Mouse (Mus musculus): ENCODE measurements around the gene Dhx37.
A peak's percentile ranks its signal among the peaks of the same experiment; 100 is the strongest.
"Not testable (repeated sequence)": the region's sequence is repeated elsewhere in the genome, so short reads cannot be mapped to it uniquely, and the experiment has no call there.

The Dhx37 gene

DNA sequence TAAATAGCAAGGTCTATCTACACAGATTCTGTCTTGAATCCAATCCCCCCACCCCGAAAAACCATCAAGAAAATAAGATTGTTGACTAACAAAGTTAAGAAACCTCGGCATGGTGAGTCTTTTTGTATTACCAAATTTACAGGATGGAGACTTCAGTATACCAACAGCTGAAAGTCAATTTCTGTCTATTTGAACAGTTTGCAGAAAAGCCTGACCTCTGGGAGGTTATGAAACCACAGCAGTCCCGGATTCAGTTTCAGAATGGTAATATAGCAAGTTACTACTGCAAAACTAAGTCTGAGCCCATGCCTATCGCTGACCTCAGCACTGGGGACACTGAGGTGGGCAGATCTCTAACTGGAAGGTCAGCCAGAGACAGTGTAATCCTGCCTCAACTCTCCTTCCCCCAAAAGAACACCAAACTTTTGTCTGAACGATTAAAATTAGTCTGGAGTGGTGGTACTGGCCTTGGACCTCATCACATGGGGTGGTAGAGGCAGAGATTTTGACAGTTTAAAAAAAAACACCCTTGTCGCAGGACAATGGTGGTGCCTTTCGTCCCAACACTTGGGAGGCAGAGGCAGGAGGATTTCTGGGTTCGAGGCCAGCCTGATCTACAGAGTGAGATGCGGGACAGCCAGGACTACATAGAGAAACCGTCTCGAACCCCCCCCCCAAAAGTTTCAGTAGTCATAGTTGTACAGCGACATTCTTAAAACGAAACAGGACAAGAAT, 45.4 kb downstream of the Dhx37 start:
- no peak for DNase-seq

DNA sequence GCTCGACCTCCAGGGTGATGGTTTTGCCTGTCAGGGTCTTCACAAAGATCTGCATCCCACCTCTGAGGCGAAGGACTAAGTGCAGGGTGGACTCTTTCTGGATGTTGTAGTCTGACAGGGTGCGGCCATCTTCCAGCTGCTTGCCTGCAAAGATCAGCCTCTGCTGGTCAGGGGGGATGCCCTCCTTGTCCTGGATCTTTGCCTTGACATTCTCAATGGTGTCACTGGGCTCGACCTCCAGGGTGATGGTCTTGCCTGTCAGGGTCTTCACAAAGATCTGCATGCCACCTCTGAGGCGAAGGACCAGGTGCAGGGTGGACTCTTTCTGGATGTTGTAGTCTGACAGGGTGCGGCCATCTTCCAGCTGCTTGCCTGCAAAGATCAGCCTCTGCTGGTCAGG, 46.6 kb downstream of the Dhx37 start:
- not testable (repeated sequence) for DNase-seq

DNA sequence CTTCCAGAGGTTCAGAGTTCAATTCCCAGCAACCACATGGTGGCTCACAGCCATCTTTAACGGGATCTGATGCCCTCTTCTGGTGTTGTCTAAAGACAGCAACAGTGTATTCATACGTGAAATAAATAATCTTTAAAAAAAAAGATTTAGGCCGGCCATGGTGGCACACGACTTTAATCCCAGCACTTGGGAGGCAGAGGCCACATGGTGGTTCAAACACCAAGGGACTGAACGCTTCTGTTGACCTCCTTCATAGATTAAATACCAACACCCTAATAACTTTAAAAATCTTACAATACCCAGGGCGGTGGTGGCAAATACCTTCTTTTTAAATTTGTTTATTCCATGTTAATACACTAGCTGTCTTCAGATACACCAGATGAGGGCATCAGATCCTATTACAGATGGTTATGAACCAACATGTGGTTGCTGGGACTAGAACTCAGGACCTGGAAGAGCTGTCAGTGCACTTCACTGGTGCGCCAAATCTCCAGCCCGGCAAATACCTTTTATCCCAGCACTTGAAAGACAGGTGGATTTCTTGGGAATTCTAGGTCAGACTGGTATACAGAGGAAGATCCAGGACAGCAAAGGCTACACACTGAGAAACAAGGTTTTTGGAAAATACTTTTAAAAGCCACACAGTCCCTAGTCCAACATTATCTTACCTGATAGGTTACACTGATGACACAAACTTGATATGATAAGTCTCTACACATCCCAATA, 48.5 kb downstream of the Dhx37 start:
- peak in 1 of 2 experiments; percentile 8 for DNase-seq

DNA sequence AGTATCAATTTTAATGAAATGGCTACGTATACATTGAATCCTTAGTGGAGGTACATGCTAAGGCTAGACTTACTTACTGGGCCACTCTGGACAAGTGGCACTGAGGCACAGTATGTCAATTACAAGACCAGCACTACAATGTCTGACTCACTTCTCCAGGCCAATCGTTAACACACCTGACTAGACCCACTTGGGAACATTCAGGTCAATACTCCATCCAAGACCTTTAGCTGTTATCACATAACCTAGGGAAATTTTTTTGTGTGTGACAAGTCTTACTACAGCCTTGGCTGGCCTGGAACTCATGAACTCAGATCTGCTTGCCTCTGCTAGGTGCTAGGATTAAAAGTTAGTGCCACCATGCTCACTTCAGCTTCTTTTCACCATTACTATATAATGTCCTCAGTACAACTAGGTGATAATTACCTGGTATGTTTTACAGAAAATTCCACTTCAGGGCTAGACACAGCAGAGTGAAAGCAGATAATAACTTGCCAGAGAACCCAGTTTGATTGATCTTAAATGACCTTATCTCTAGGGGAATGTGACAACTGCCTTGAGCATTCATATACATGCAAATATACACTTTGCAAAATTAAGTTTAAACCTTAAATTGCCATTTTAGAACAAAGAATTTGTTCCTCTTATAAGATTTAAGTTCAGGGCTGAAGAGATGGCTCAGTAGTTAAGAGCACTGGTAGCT, 49.3 kb downstream of the Dhx37 start:
- no peak for DNase-seq

DNA sequence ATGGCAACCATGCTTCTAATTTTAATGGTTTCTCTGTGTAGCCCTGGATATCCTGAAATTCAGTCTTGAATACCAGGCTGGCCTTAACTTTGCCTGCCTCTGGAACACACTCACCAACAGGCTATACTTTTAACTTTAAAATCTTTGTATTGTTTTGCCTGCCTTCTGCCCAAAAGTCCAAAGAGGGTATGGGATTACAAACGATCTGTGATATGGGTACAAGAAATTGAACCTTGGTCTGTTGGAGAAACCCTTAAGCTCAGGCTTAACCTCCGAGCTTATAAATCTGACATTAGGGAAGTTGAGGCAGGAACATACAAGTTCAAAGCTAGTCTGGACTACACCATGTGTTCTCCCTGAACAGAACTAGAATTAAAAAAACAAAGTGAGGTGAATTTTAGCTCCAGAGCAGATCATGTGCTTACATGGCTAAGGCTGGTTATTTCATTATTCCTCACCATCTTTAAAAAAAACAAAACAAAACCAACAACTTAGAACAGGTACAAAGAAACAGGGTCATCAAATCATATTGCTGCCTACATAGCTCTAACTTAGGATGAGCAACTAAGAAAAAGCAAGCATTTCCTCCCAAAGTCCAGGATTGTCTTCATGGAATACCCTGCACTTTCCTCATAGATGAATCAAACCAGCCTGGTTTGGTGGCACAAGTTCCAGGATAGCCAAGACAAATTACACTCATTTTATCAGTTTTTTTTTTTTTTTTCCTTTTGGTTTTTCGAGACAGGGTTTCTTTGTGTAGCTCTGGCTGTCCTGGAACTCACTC, 50.1 kb downstream of the Dhx37 start:
- DNase-seq: no peak

DNA sequence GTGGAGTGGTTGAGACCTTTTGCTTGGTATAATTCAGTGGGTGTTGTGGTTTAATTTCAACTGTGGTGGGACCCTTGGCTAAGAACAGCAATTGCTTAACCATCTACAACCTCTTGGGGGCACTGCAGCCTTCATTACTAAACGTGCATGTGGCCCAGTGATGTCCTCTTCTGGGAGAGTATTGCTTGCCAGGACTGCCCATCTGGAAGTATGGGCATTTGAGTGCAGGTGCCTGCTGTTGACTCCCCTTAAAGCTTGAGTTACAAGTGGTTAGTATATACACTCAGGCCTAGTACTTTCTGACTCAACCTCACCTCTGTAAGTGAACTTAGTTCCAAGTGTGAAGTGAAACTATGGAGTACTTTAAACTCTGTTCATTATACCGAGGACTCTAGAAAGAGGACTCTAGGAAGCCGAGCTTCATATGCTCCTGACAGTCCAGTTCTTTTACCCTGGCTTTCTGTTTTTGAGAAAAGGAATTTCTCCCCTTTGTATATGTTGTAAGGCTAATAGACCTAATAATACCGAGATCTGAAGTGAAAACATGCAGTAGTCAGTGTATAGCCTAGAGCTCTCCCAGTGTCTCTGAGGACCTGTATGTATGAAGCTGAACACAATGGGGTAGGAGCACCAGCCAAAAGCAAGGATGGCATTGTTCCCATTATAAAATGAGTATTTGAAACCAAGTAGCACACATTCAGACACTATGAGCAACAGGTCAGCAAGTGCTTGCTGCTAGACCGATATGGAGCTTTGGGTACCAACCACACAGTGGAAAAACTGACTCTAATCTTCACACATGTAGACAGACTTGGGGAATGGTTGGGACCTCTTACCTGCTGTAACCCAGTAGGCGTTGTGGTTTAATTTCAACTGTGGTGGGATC, 51.0 kb downstream of the Dhx37 start:
- peak; percentile 73 to 79 for DNase-seq

DNA sequence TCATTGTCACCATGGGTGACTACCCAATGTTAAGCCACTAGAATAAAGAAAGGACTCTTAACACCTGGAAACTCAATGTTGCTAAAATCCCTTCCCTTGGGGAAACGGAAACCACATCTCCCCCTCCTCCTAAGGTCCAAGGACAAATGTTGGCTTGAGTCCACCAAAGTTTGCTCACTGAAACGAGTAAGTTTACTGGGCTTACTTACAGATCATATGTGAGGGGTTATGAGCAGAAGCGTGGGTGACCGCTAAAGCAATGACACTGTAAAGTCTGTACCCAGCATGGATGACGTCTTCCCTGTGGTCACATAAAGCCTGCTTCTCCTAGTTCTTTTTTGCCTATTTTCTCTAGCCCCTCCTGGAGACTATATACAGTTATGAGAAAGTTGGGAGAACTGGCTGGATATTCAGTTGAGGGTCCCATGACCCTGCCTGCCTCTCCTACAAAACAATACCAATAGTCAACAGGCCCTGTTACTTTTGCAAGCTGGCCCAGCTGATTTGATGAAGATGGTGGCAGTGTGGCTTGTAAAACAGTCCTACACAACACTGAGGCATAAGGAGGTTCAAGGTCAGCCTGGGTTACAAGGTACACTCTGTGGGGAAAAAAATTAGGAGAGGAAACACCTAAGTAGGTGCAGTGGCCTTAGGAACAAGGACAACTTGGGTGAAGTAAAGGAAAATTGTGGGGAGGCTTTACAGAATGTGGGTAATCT, 51.8 kb downstream of the Dhx37 start:
- DNase-seq: no peak

DNA sequence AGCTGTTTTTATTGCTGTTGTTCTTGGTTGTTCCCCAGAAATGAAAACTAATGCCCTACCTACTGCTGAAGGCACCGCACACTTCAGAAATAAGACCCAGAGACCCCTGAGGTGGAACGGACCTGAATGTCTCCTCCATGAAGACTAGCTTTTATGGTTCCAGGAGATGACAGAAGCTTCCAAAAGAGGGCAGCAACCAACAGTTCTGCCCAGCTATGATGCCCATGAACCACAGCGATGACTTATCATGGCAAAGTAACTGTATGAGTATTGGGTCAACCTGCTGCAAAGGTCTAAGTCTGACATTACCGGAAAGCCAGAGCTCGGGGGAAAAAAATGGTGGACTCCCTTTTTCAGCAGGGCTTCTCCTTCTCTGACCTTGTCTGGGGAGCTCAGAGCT, 55.0 kb downstream of the Dhx37 start:
- no peak for DNase-seq

DNA sequence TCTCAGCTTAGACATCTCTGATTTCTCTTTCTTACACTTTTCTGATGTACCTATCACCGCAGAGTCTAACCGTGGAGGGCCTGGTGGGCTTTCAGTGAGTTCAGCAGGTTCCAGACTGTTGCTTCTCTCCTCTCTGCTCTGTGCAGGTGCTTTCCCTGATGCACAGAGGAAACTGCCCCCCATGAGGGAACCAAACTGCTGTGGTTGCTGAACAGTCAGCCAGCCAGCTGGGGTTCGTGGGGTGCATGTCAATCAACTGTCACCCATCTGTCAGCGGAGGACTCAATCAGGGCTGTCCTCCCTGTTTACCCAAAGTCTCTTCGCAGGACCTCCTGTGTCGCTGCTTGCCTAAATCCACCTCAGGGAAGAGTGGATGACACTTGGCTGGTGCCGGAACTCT, 56.7 kb downstream of the Dhx37 start:
- DNase-seq: no peak

DNA sequence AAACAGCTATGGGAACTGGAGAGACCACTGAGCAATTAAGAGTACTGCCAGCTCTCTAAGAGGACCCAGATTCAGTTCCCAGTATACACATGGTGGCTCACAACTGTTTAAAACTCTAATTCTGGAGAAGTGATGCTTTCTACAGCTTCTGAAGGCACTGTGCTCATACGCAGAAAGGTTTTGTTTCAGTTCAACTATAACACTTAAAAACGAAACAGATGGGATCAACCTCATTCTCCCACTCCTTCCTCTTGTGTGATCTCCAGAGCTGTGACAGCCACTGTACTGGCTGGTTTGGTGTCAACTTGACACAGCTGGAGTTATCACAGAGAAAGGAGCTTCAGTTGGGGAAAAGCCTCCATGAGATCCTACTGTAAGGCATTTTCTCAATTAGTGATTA, 58.0 kb downstream of the Dhx37 start:
- no peak for DNase-seq

DNA sequence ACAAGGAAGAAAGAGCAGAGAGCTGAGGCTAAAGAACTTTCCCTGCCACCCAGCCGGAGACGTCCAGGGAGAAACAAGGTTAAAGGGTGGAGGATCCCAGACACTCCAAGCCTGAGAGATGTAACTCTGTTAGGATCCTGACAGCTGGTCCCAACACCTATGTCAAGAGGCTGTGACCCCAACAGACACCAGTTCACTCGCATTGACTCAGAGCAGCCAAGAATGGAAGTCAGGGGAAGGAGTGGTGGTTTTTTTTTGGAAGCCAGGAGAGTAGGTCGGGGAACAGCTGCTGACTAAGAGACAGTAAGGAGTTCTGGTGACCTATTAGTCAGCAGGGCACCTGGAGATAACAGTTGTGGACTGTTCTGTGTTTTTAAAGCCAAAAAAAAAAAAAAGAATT, 61.9 kb downstream of the Dhx37 start:
- no peak for DNase-seq

DNA sequence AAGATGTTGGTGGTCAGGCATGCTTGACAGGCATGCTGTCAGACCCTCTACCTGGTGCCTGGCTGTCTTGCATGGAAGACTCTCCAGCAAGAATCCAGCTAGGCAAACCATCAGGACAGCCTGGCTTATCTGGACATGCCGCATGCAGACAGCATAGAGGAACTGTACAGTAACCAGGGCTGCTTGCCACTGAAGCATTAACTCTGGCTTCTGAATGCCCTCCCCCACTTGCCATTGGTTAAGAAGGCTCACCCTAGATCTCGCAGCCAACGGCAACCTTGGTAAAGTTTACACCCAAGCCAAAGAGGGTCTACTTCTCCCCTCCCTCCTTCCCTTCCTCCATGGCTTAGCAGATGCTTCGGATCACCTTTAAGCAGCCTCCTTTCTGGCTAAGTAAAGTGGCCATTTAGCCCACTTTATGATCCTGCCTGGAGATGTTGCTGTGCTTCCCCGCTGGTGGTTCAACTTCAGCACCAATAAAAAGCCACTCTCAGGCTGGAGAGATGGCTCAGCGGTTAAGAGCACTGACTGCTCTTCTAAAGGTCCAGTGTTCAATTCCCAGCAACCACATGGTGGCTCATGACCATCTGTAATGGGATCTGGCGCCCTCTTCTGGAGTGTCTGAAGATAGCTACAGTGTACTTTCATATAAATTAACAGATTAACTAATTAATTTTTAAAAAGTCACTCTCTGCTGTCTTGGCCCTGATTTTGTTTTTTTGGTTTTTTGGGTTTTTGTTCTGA, 62.8 kb downstream of the Dhx37 start:
- no peak for DNase-seq

DNA sequence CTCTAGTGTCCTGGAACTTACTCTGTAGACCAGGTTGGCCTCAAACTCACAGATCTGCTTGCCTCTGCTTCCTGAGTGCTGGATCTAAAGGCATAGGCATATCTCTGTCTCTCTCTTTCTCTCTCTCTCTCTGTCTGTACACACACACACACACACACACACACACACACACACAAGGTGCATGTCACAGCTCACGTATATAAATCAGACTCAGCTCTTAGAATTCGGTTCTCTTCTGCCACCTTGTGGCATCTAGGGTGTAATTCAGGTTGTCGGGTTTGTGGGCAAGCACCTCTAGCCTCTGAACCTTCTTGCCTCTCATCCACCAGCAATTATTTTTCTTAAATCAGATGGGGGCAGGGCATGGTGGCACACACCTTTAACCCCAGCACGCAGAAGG, 65.4 kb downstream of the Dhx37 start:
- peak; percentile 79 to 82 for DNase-seq

DNA sequence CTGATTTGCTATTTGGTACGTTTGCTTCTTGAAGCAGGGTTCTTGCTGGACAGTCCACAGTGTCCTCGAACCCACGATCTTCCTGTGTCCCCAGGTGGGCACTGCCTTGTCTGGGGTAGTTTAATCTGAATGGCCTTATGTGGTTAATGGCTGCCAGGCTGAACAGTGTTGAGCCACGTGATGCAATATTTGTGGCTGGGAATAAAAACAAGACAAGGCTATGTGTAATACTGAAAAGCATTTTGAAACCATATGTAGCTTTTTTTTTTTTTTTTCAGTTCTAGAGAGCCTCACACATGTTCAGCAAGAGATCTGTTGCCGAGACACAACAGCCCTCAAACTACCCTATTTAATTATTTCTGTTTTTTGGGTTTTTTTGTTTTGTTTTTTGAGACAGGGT, 65.8 kb downstream of the Dhx37 start:
- DNase-seq: no peak

DNA sequence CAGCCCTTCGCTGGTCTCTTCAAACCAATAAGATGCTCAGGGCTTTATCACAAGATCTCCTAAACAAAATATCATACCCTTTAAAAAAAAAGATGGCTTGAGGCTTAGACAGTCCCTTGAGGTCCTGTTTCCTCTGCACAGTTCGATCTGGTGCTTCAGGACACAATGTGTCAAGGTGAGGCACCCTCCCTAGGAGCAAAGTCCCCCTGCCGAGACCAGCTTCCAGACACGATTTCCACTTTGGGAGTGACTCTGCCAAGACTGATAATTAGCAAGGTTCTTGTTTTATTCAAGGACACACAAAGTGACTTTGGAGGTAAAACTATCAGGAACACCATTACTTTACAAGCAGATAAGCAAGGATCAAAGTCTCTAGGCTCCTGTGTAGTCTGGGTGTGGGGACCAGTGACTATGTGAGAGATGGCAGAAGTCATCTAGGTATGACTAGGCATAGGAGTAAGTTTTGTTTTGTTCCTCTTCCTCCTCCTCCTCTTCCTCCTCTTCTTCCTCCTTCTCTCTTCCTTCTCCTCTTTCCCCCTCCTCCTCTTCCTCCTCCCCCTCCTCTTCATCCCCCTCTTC, 69.0 kb downstream of the Dhx37 start:
- no peak for DNase-seq

DNA sequence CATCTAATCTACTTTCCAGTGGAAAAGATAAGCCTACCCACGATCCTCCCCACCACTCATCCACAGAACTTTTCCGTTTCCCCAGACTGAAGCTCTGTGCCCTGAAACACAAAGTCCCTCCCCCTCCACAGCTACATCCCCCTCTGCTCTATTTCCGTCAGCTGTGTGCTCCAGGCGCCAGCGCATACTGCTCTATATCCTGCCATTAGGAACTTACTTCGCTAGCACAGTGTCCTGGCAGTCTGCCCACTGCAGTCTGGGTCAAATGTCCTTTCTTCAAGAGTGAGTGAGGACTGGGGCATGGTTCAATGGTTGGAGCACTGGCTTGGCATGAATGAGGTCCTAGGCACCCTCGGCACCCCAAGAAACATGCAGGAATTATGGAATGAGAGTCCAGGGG, 70.0 kb downstream of the Dhx37 start:
- DNase-seq: no peak
